ENCODE assay signal across 28 mouse cellular contexts in the genomic region with DNA sequence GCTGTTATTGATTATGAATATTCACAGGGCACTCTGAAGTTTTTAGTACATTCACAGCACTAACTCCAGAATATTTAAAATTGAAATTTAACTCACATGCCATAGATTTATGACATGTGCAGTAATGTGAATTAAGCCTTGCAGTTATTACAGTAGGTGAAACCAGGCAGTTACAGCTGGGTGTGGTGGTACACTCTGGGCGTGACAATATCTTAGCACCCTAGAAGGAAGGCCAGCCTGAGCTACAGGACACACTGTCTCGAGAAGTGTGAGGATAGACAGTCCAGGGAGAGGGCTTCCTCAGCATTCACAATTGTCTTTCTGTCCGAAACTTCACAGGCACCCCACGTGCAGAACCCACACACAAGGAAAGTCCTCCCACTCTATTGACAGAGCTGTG. TPM values are rescaled to one million over a fixed set of nuclear protein-coding genes. Genes with fewer than 3 reads are reported as not detected.
DNase-seq lines count a peak whose midpoint lies in the region; ATAC-seq lines count a peak whose summit lies in the region.
"Had no signal": no experiment of that assay in that cellular context is flagged by ENCODE, and none has a peak within 500 bp of the region (broad histone marks: within the 10 kb centered on the region; RNA-seq: fewer than 3 reads in every experiment).

No protein-coding gene starts in this region.

- ATAC-seq in heart, embryonic 11.5 days (replicated peaks; ENCODE audit: insufficient number of reproducible peaks, low FRiP score, low TSS enrichment) = no peak
- ATAC-seq in limb, embryonic 15.5 days (ENCODE audit: insufficient number of reproducible peaks, low FRiP score, low TSS enrichment, low read depth) = no peak
- peak; percentile 67 for ATAC-seq in intestine, embryonic 16.5 days
- ATAC-seq: forebrain, embryonic 13.5 days; forebrain, embryonic 16.5 days; hindbrain, embryonic 16.5 days; Patski had no signal

- H3K27me3 ChIP-seq in heart, embryonic 11.5 days (ENCODE audit: control insufficient read depth, insufficient read depth, low read length) = no peaks in the 10 kb centered on the region
- H3K27me3 ChIP-seq in limb, embryonic 15.5 days = no peaks in the 10 kb centered on the region
- H3K27me3 ChIP-seq in limb, embryonic 10.5 days (ENCODE audit: low read depth, poor library complexity, severe bottlenecking) = no peaks in the 10 kb centered on the region
- H3K27me3 ChIP-seq in intestine, embryonic 16.5 days (replicated peaks; ENCODE audit: control insufficient read depth, insufficient read depth, low read length) = no peaks in the 10 kb centered on the region
- H3K27me3 ChIP-seq: embryonic facial prominence, embryonic 12.5 days; forebrain, embryonic 13.5 days; heart, embryonic 15.5 days; hindbrain, embryonic 13.5 days had no signal

- H3K4me3 ChIP-seq in heart, embryonic 11.5 days (ENCODE audit: low read depth, low read length) = no peak overlapping the region
- no peak overlapping the region for H3K4me3 ChIP-seq in limb, embryonic 15.5 days
- H3K4me3 ChIP-seq in limb, embryonic 10.5 days = no peak overlapping the region
- H3K4me3 ChIP-seq in intestine, embryonic 16.5 days (ENCODE audit: low read length) = no peak overlapping the region
- H3K4me3 ChIP-seq: embryonic facial prominence, embryonic 12.5 days; forebrain, embryonic 10.5 days; forebrain, embryonic 13.5 days; gastrocnemius, adult 2 months; heart, embryonic 15.5 days; hindbrain, embryonic 10.5 days; hindbrain, embryonic 13.5 days had no signal

- no peaks in the 10 kb centered on the region for H3K36me3 ChIP-seq in heart, embryonic 11.5 days (ENCODE audit: control insufficient read depth, insufficient read depth, low read length)
- H3K36me3 ChIP-seq in limb, embryonic 15.5 days = no peaks in the 10 kb centered on the region
- no peaks in the 10 kb centered on the region for H3K36me3 ChIP-seq in limb, embryonic 10.5 days
- no peaks in the 10 kb centered on the region for H3K36me3 ChIP-seq in intestine, embryonic 16.5 days (ENCODE audit: control insufficient read depth, insufficient read depth, low read length)
- H3K36me3 ChIP-seq: embryonic facial prominence, embryonic 12.5 days; forebrain, embryonic 10.5 days; G1E; heart, embryonic 15.5 days; hindbrain, embryonic 10.5 days; hindbrain, embryonic 13.5 days had no signal

- DNase-seq in heart, adult 11 months = peak; percentile 39
- DNase-seq in limb, embryonic 10.5 days (ENCODE audit: low spot score) = no peak
- DNase-seq in frontal cortex, postnatal 36 days (ENCODE audit: low spot score in 2 of 2) = no peak
- DNase-seq in right cerebral cortex, postnatal 25 days = no peak
- DNase-seq: adrenal gland, postnatal 10 days; adrenal gland, postnatal 36 days; B cell, adult 2 months; cerebellum, adult 18-20 months; cerebellum, adult 9-10 months; cerebellum, postnatal 14 days; gastrocnemius, adult 2 months; gastrocnemius, postnatal 14 days; heart, adult 18-20 months; heart, postnatal 10 days; heart, postnatal 36 days had no signal

- no peak overlapping the region for H3K9ac ChIP-seq in heart, embryonic 11.5 days (ENCODE audit: low read depth, low read length)
- H3K9ac ChIP-seq in limb, embryonic 15.5 days = no peak overlapping the region
- peak overlapping the region; percentile 7; the same call in 1 of the 2 replicates for H3K9ac ChIP-seq in intestine, embryonic 16.5 days (ENCODE audit: low read depth, low read length)
- H3K9ac ChIP-seq: embryonic facial prominence, embryonic 12.5 days; forebrain, embryonic 13.5 days; heart, embryonic 15.5 days had no signal

- WGBS in heart, embryonic 11.5 days (ENCODE audit: insufficient replicate concordance) = 75% methylated on average over 4 of the region's 4 CpGs
- WGBS in limb, embryonic 15.5 days = 77% methylated on average over 4 of the region's 4 CpGs
- 87% methylated on average over 4 of the region's 4 CpGs for WGBS in limb, embryonic 10.5 days
- WGBS in intestine, embryonic 16.5 days = 67% methylated on average over 4 of the region's 4 CpGs

- no peaks in the 10 kb centered on the region for H3K4me1 ChIP-seq in heart, embryonic 11.5 days (ENCODE audit: control insufficient read depth, insufficient read depth, low read length)
- peaks cover 28% of the 10 kb centered on the region for H3K4me1 ChIP-seq in limb, embryonic 15.5 days
- no peaks in the 10 kb centered on the region for H3K4me1 ChIP-seq in limb, embryonic 10.5 days
- H3K4me1 ChIP-seq in intestine, embryonic 16.5 days (ENCODE audit: control insufficient read depth, insufficient read depth, low read length) = 0 out of 2 replicates have a peak, but pooled peaks cover 11% of the 10 kb centered on the region
- H3K4me1 ChIP-seq: forebrain, embryonic 13.5 days; heart, embryonic 15.5 days had no signal

- H3K9me3 ChIP-seq in heart, embryonic 11.5 days (replicated peaks; ENCODE audit: control insufficient read depth, low read length) = 0 out of 2 replicates have a peak, but pooled peaks cover 3% of the 10 kb centered on the region
- H3K9me3 ChIP-seq in limb, embryonic 15.5 days = no peaks in the 10 kb centered on the region
- no peaks in the 10 kb centered on the region for H3K9me3 ChIP-seq in limb, embryonic 10.5 days (replicated peaks)
- H3K9me3 ChIP-seq in intestine, embryonic 16.5 days (ENCODE audit: control insufficient read depth, low read length) = no peaks in the 10 kb centered on the region
- H3K9me3 ChIP-seq: embryonic facial prominence, embryonic 12.5 days; forebrain, embryonic 13.5 days; G1E; heart, embryonic 15.5 days; hindbrain, embryonic 10.5 days; hindbrain, embryonic 13.5 days had no signal

- H3K4me2 ChIP-seq in heart, embryonic 11.5 days = no peak overlapping the region
- no peak overlapping the region for H3K4me2 ChIP-seq in limb, embryonic 15.5 days
- no peak overlapping the region for H3K4me2 ChIP-seq in intestine, embryonic 16.5 days (ENCODE audit: low read depth, low read length)
- H3K4me2 ChIP-seq: embryonic facial prominence, embryonic 12.5 days; forebrain, embryonic 13.5 days; heart, embryonic 15.5 days; hindbrain, embryonic 13.5 days had no signal

- H3K27ac ChIP-seq in heart, embryonic 11.5 days (ENCODE audit: low read depth, low read length) = no peak overlapping the region
- peak overlapping the region; percentile 84 for H3K27ac ChIP-seq in limb, embryonic 15.5 days
- H3K27ac ChIP-seq in limb, embryonic 10.5 days = no peak overlapping the region
- peak overlapping the region; percentile 40; the same call in 1 of the 2 replicates for H3K27ac ChIP-seq in intestine, embryonic 16.5 days (ENCODE audit: low read length)
- H3K27ac ChIP-seq: embryonic facial prominence, embryonic 12.5 days; forebrain, embryonic 10.5 days; forebrain, embryonic 13.5 days; gastrocnemius, adult 2 months; heart, embryonic 15.5 days; hindbrain, embryonic 10.5 days; hindbrain, embryonic 13.5 days had no signal

RNA-seq across cellular contexts. Expression of gene Sept5, which starts 14.7 kb away (rescaled TPM):
- 6.2 and 8.3 TPM in 2 replicates for polyA plus RNA-seq in heart, embryonic 11.5 days (2014; fragmentation: Nextera tagmentation; extraction: Ambion mirVana)
- polyA plus RNA-seq in limb, embryonic 15.5 days (2015; fragmentation: Nextera tagmentation; extraction: Ambion mirVana) = 59.4 and 62.8 TPM in 2 replicates
- polyA plus RNA-seq in limb, embryonic 10.5 days (2016; fragmentation: Nextera tagmentation; extraction: Ambion mirVana) = 19.4 and 29.1 TPM in 2 replicates
- 52.2 and 52.5 TPM in 2 replicates for polyA plus RNA-seq in intestine, embryonic 16.5 days (2015; fragmentation: Nextera tagmentation; extraction: Ambion mirVana)
- polyA plus RNA-seq: G1E had no signal

RNA-seq across cellular contexts. Expression of gene Gm49601, which starts 18.3 kb away (rescaled TPM):
- polyA plus RNA-seq in heart, embryonic 11.5 days (2014; fragmentation: Nextera tagmentation; extraction: Ambion mirVana) = 0.73 and 1.0 TPM in 2 replicates
- polyA plus RNA-seq in limb, embryonic 15.5 days (2015; fragmentation: Nextera tagmentation; extraction: Ambion mirVana) = 5.5 and 6.9 TPM in 2 replicates
- polyA plus RNA-seq in limb, embryonic 10.5 days (2016; fragmentation: Nextera tagmentation; extraction: Ambion mirVana) = 2.3 and 4.7 TPM in 2 replicates
- polyA plus RNA-seq in intestine, embryonic 16.5 days (2015; fragmentation: Nextera tagmentation; extraction: Ambion mirVana) = 4.1 and 4.5 TPM in 2 replicates
- polyA plus RNA-seq: G1E had no signal

RNA-seq across cellular contexts. Expression of gene Gp1bb, which starts 22.3 kb away (rescaled TPM):
- 8.3 and 8.6 TPM in 2 replicates for polyA plus RNA-seq in heart, embryonic 11.5 days (2014; fragmentation: Nextera tagmentation; extraction: Ambion mirVana)
- 3.0 and 3.4 TPM in 2 replicates for polyA plus RNA-seq in limb, embryonic 15.5 days (2015; fragmentation: Nextera tagmentation; extraction: Ambion mirVana)
- 1.8 and 2.8 TPM in 2 replicates for polyA plus RNA-seq in limb, embryonic 10.5 days (2016; fragmentation: Nextera tagmentation; extraction: Ambion mirVana)
- 1.6 TPM in 2 replicates for polyA plus RNA-seq in intestine, embryonic 16.5 days (2015; fragmentation: Nextera tagmentation; extraction: Ambion mirVana)

RNA-seq across cellular contexts. Expression of gene Tbx1, which starts 54.0 kb away (rescaled TPM):
- polyA plus RNA-seq in heart, embryonic 11.5 days (2014; fragmentation: Nextera tagmentation; extraction: Ambion mirVana) = 1.2 and 1.4 TPM in 2 replicates
- polyA plus RNA-seq in limb, embryonic 15.5 days (2015; fragmentation: Nextera tagmentation; extraction: Ambion mirVana) = 6.0 and 6.4 TPM in 2 replicates
- 1.1 and 1.7 TPM in 2 replicates for polyA plus RNA-seq in limb, embryonic 10.5 days (2016; fragmentation: Nextera tagmentation; extraction: Ambion mirVana)
- 0.09 and 0.55 TPM in 2 replicates for polyA plus RNA-seq in intestine, embryonic 16.5 days (2015; fragmentation: Nextera tagmentation; extraction: Ambion mirVana)
- polyA plus RNA-seq: G1E had no signal

Comparison
In these comparisons a context has a peak if more than half of its experiments do, and no peak if none do; other contexts are left out.
1. H3K27ac ChIP-seq: peak in limb, embryonic 15.5 days (single experiment) and intestine, embryonic 16.5 days (single experiment); none in heart, embryonic 11.5 days (single experiment) and limb, embryonic 10.5 days (single experiment).